ENCODE assay signal across 8 mouse cellular contexts in genomic region chr5:47982941-47983701, GRCm38 (mm10). TPM values are rescaled to one million over a fixed set of nuclear protein-coding genes. Genes with fewer than 3 reads are reported as not detected.
A peak's percentile ranks its signal among the peaks of the same experiment; 100 is the strongest.
DNase-seq lines count a peak whose midpoint lies in the region; TF ChIP-seq lines count a peak whose summit lies in the region.

Slit2 (plus strand) TSS chr5:47983138.

- under 1% methylated on average over 66 of the region's 66 CpGs for WGBS in hindbrain, embryonic 10.5 days

- H3K79me3 ChIP-seq in C2C12 (ENCODE audit: low read depth): no peaks in the 10 kb centered on the region

- H3K27ac ChIP-seq in hindbrain, embryonic 10.5 days: peak within 1 kb of the TSS; percentile 93

- peaks cover 51% of the 10 kb centered on the region for H3K4me1 ChIP-seq in hindbrain, embryonic 10.5 days (replicated peaks)

- peak; percentile 81 to 84 for DNase-seq in adrenal gland, postnatal 4 days (ENCODE audit: low spot score in 2 of 2)
- DNase-seq in frontal cortex, postnatal 10 days (ENCODE audit: low spot score in 2 of 2): peak; percentile 21 to 56
- DNase-seq in hindbrain, embryonic 10.5 days (ENCODE audit: low spot score): peak; percentile 94
- peak; percentile 60 to 79 for DNase-seq in layer of hippocampus, postnatal 10 days (ENCODE audit: low spot score in 2 of 2)
- peak; percentile 84 for DNase-seq in lung, postnatal 10 days
- DNase-seq in retina, embryonic 14.5 days (ENCODE audit: low spot score): peak; percentile 87
- peak; percentile 82 for DNase-seq in urinary bladder, adult 2 months (ENCODE audit: low spot score)

- H3K36me3 ChIP-seq in C2C12 (ENCODE audit: control insufficient read depth, insufficient read depth): no peaks in the 10 kb centered on the region
- no peaks in the 10 kb centered on the region for H3K36me3 ChIP-seq in hindbrain, embryonic 10.5 days

- H3ac ChIP-seq in C2C12 (ENCODE audit: control insufficient read depth, insufficient read length, low read depth): peak within 1 kb of the TSS; percentile 61

- H3K79me2 ChIP-seq in C2C12 (ENCODE audit: control insufficient read depth, insufficient read depth): no peaks in the 10 kb centered on the region

- H3K9me3 ChIP-seq in hindbrain, embryonic 10.5 days: no peaks in the 10 kb centered on the region

- no peaks in the 10 kb centered on the region for H3K27me3 ChIP-seq in C2C12 (ENCODE audit: control insufficient read depth, insufficient read depth, insufficient read length)
- peaks cover 21% of the 10 kb centered on the region; the same call in 1 of the 2 replicates for H3K27me3 ChIP-seq in hindbrain, embryonic 10.5 days (ENCODE audit: insufficient read depth, poor library complexity, severe bottlenecking)

- peak within 1 kb of the TSS; percentile 31 for H3K4me3 ChIP-seq in C2C12 (ENCODE audit: insufficient read depth, poor library complexity, severe bottlenecking)
- H3K4me3 ChIP-seq in hindbrain, embryonic 10.5 days: peak within 1 kb of the TSS; percentile 83

- no peak for TF ChIP-seq CTCF in C2C12 (IDR thresholded peaks at IDR 0.05; ENCODE audit: control insufficient read depth, insufficient read depth, insufficient read length)

TF ChIP-seq in C2C12, 6 proteins besides CTCF, POLR2A, EP300 and RAD21:
- TF ChIP-seq CEBPB (IDR thresholded peaks at IDR 0.05; ENCODE audit: low read depth) (no peak), MYOD1 (IDR thresholded peaks at IDR 0.05; ENCODE audit: control insufficient read depth, insufficient read length, low read depth) (no peak), MYOG (IDR thresholded peaks at IDR 0.05; ENCODE audit: control insufficient read depth, extremely low read depth, insufficient read length) (no peak), MAX (IDR thresholded peaks at IDR 0.05) (no peak), FOSL1 (IDR thresholded peaks at IDR 0.05; ENCODE audit: insufficient read depth, low read length, poor library complexity, severe bottlenecking) (no peak), USF1 (IDR thresholded peaks at IDR 0.05; ENCODE audit: low read depth) (no peak)
TF ChIP-seq in C2C12: peak in this region for 0.

RNA-seq across cellular contexts. Expression of gene Slit2, which starts in this region (rescaled TPM):
- polyA plus RNA-seq in C2C12 (2012; fragmentation: generic; extraction: Trizol): 4.9 TPM
- total RNA-seq in adrenal gland, postnatal 4 days (2021): 10 to 100 TPM; 24.0 to 44.5 TPM
- 43.1 and 55.8 TPM in 2 replicates for polyA plus RNA-seq in hindbrain, embryonic 10.5 days (2016; fragmentation: Nextera tagmentation; extraction: Ambion mirVana)
- total RNA-seq in layer of hippocampus, postnatal 10 days (2021): 10 to 100 TPM; 47.8 to 49.0 TPM
- polyA plus RNA-seq in urinary bladder, adult 2 months (2012; rRNA removed): 4.8 and 6.5 TPM in 2 replicates

Comparison
In these comparisons a context has a peak if more than half of its experiments do, and no peak if none do; other contexts are left out.
1. Peak in every context shown above with its lines: DNase-seq, H3K4me3 ChIP-seq and H3K27ac ChIP-seq.
2. DNase-seq: peak in every context shown above with its lines; median percentile 94 in hindbrain, embryonic 10.5 days; 87 in retina, embryonic 14.5 days; 84 in lung, postnatal 10 days; 82 in adrenal gland, postnatal 4 days; 82 in urinary bladder, adult 2 months; 70 in layer of hippocampus, postnatal 10 days; 38 in frontal cortex, postnatal 10 days.